Mouse (Mus musculus) layer of hippocampus, adult 18-20 months (tissue): ENCODE measurements around the gene Rasgrp1. TPM values are rescaled to one million over a fixed set of nuclear protein-coding genes. Genes with fewer than 3 reads are reported as not detected.
A peak's percentile ranks its signal among the peaks of the same experiment; 100 is the strongest.

Source experiments
- DNase-seq, 2 experiments: peaks; one replicate each; pipeline ENCODE4 v3.0.0; 2022; ENCODE audit warnings: low spot score in 2 of 2
- long read RNA-seq: library from polyadenylated mRNA; stranded (forward); transcript quantifications from one replicate; pipeline ENCODE4 v2.0.0, GENCODE M21; 2021
- total RNA-seq, 2 experiments: library from RNA; stranded (reverse); gene quantifications; 2 replicates each; pipeline ENCODE4 v1.2.3; 2021

The Rasgrp1 gene
- 100 to 1,000 TPM; 368 to 401 TPM for total RNA-seq
- long read RNA-seq, full-length matches to known transcripts, result 552 of 653 reads
- long read RNA-seq, partial matches to known transcripts, result 78 of 653 reads
- long read RNA-seq, other reads (novel, unspliced or antisense), result 23 of 653 reads

DNA sequence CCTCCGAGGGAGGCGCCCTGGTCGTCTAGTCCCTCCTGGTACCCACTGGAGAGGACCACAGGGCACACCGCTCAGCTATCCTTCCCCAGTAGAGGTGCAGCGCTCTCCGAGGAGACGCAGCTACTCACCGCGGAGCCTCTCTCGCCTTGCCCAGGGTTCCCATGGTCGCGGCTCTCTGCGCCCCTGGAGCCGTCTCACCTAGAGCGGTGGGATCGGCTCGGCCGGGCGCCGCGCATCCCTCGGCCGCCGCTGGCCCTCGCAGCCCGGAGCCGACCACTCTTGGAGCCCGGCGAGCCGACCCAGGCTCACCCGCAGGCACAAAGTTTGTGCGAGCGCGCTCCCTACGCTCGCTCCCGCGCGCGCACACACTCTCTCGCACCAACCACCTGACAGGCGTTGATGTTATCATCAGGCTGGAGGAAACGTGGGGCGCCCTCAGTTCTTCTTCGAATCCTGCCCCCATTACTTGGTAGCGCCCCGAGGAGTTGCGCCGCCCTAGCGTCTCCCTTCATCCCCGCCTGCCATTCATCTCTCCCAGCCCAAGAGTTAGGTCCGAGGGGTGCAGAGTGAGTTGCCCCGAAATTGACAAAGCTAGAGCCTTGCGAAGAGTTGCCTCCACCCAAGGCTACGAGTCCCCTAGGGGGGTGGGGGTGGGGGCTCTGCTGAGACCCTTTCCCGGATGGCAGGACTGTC, at the start of gene Rasgrp1:
Gene Rasgrp1 (minus strand): TSS at position 455 of the 693 bp plus-strand sequence.
- DNase-seq, result peak; percentile 68 to 72

DNA sequence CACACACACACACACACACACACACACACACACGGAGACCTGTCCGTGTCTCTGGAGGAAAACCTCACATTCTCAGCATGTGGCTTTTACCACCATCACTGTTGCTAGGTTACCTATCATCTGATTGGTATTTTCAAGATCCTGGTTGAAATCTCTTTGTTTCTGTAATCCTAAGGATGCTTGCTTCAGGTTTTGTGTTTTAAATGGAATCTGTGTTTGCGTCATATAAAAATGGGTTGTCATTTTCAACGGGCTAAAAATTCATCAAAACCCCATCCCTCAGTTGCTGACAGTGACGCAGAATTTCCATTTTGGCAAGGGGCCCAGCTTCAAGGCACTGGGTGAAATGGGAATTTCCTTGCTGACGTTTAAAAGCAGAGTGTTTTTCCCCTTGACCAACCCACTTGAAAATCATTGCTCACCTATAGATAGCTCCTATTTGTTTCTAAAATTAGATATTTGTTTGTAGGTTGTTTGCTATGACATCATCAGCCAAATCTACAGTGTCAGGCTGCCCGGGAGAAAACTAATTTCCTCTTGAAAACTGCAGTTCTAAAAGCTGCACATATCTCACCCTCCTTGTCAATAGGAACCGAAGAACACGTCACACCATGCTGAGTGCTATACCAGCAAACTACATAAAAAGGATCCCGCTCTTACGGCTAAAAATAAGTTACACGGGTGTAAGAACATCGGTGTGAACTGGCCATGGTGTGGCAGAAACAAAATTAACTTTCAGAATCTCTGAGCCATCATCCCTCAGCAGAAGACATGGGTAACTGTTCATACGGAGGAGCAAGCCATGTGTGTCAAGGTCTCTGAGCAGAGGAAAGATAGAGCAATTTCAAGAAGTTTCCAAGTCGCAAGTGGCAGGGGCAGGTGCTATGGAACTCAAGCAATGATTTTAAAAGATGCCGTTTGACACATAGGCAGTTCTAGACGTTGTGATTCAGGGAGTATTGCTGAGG, 47.4 kb upstream of the Rasgrp1 start:
- DNase-seq, result peak in 1 of 2 experiments; percentile 63

DNA sequence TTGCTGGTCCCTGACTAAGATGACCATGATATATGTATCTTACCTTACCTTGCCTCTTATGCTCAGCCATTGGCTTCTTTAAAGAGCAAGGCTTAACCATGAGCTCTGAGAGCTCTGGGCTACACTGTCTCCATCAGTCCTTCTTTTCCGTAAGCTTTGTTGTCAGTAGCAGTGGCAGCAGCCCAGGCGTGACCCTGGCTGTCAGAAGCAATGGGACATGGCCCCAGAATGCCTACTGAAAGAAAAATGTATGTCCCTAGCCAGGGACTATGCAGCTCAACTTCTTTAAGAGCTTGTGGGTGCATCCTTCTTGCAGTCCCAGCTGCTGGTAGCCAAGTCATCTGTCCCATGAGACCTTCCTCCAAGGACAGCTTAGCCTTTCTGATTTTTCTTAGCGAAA, 46.7 kb upstream of the Rasgrp1 start:
- no peak for DNase-seq

DNA sequence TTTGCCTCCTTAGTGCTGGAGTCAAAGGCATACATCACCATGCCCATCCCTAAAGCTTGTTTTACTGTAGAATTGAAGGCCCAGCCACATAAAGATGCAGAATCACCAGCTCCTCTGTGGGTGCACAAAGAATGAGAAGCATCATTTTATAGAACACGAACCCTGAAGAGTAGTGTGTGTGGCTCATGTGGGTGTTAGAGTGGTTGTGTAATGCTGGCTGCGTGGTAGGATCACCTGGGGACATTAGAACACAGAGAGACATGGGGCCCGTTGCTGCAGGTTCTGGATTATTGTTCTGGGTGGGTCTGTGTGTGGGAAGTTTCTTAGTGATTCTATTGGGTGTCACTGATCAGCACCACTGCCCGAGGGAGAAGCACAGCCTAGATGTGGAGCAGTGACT, 45.3 kb upstream of the Rasgrp1 start:
- peak in 1 of 2 experiments; percentile 24 for DNase-seq

DNA sequence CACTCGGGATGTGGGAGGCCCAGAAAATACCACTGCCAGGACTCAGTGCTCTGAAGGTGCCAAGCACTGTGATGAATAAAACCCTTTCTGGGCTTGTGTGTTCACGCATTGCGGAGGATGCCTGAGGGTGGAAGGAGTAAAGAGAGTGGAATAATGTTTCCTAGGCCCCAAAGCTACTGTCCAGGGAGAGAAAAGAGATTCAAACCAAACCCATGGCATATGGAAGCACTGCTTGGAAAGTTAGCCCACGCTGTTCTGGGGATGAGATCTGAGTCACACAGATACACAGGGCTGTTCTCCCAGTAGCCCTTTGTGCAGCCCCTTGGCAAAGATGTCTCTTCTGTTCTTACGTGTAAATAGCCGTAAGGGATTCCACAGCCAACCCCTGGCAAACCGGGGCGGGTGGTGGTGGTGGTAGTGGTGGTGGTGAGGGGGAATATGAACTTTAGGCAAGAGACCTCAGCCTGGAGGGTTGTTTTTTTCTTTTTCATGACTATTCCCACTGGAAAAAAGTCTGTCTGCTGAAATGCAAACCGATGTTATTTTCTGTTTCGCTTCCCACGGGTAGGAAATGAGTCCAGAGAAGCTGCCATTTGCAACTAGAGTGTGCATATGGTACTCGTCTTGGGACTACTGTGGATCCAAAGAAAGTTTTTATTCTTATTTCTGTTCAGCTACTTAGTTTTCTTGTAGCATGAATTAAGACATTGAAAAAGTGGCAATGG, 44.3 kb upstream of the Rasgrp1 start:
- DNase-seq, result peak; percentile 63 to 83

DNA sequence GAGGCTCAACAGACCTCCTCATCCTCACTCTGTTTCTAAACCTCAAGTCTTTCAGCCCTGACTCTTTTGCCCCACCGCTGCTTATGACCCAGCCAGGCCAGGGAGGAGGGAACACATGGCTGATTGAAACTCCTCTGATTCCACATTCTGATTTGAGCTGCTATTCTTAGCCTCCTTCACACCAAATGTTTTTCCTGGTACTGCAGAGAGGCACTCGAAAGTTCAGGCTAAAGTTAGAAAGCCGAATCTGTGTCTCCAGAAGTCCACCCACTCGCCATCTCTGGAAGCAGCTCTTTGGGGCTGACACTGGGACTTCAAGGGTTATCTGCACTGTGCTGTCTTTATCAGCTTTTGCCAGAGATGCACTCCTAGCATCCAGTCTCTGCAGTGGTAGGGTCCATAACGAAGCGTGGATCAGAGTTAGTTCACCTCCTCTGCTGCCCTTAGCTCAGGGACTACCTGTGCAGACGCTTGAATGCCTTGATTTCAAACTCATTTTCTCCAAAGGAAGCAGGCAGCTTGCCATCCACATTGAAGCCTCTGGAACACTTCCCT, 43.3 kb upstream of the Rasgrp1 start:
- peak in 1 of 2 experiments; percentile 76 for DNase-seq

DNA sequence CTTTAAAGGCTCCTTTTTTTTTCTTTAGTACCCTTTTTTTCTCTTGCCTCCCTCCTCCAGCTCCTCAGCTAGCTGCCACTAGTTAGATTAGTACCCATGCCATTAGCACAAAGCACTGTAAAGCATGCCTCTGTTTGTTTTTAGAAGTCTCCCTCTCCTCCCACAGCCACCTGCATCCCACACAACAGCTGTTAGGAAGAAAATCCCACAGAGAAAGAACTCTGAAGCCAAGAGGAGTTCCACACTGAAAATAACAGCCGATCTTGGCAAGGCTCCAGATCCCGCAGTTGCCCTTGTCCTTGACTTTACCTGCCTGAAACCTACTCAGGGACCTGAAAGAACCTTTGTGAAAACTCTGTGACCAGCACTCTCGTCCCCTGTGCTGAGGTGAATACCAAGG, 38.5 kb upstream of the Rasgrp1 start:
- DNase-seq, result peak; percentile 47 to 77

DNA sequence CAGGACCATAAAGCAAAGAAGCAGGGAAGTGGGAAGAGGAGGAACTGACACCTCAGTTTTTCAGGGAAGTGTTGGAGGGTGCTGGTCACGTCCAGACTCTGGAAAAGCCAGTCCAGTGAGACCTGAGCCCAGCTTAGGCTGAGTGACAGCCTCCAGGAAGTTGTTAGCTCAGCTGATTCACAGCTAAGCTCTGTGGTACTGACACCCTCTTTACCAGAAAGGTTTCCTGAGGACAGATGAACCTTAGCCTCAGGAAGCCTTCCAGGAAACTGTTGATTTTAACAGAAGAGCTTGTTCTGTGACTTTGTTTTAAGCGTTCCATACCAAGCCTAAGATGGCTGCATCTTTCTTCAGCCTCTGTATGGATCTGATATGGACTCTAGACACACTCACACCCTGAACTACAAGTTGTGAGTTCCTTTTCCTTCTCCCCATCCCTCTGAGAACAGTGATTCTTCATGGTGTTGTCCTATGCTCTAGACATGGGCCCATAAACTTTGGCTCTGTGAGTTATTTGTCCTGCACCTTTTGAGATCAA, 31.6 kb upstream of the Rasgrp1 start:
- DNase-seq, result no peak

DNA sequence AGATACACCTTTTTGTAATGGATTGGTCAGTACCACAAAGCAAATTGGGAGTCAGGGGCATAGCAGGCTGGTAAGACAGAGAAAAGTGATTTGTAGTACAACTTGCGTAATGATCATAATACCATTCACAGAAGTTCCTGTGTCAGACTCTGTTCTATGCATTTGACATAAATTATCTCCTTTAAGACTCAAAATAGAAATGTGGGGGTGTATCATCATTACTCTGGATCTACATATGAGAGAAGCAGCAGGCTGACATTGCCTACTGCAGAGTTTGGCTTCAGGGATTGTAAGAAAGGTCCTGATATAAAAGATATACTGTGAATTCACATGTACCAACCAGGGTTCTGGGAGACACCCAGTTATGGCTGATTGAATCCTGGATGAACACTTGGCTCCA, 28.9 kb upstream of the Rasgrp1 start:
- DNase-seq, result no peak

DNA sequence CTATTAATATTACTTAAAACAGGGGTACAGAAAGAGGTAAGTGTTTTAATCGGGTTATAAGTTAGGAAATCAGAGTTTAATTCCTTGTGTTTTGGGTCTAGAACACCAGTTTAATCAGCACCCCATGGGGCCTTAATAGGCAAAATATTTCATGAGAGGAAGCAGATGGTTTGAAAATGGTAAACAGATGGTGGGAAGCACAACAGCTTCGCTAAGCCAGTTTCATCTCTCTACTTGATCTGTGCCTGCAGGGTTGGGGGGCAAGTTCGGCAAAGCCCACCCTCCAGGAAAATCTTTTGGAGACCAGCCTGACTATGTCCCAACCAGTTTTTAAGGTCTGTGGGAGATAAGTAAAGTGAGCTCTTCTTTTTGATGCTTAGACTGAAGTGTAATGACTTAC, 23.7 kb upstream of the Rasgrp1 start:
- DNase-seq, result peak in 1 of 2 experiments; percentile 73

DNA sequence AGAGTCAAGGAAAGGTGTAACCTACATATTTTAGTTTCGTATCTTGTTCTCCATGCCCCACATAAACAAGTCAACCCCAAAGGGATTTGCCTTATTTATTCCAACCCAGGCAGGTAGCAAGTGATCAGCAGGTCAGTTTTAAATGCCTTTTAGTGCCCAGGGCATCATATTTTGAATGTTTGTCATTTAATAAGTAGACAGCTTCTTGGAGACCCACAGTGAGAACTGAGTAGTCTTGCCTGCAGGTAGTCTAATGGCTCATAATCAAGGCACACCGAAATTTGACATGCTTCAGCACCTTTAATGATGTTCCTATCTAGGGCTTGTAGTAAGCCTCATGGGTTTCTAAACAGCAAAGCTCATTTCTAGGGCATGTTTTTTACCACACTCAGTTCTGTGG, 21.3 kb upstream of the Rasgrp1 start:
- DNase-seq, result no peak

DNA sequence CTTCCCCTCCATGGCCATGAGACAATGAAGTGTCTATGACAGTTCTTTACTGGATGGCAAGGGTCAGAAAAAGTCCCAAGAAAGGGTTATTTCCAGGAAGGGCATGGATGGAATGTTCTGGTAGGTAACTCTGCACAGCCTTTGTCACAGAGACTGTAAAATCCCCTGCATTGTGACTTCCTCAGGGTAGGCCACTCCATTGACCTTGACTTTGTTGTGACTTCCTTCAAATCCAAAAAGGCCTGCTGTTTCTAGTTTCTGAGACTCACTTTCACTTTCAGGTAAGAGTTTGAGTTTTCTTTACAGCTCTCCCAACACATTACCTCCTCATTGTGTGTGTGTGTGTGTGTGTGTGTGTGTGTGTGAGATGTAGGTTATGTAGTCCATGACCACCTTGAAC, 15.1 kb upstream of the Rasgrp1 start:
- DNase-seq, result no peak

DNA sequence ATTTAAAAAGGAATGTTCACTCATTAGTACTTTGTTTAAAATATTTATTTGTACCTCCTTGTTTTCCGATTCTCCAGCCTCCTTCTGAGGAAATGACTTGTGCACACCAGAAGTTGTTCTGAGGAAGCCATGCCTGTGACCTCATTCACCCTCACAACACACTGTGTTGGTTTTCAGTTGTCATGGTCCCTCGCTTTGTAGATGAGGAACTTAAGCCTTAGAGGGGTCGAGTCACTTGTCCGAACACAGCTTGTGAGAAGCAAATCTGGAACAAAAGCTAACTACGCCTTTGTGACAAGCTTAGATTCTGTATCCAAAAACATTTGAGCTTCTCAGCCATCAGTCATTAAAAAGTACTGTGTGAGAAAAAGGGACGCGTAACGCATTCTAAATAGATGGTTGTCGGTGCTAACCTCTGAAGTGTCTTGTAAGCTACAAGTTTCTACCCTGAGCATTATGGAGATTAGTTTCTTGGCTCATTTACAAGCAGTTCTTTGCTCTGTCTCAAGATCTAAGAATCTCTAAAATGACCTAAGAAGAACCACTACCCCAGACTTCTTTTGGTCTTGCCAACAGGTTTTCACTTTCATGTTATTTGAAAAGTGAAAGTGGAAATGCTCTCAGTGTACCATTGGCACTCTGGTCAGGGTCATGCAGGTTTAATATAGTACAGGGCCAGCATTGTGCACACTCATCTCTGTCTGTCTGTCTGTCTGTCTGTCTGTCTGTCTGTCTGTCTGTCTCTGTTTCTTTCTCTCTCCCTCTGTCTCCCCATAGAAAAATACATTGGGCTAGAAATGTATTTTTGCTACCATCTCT, 9.7 kb upstream of the Rasgrp1 start:
- DNase-seq, result no peak

DNA sequence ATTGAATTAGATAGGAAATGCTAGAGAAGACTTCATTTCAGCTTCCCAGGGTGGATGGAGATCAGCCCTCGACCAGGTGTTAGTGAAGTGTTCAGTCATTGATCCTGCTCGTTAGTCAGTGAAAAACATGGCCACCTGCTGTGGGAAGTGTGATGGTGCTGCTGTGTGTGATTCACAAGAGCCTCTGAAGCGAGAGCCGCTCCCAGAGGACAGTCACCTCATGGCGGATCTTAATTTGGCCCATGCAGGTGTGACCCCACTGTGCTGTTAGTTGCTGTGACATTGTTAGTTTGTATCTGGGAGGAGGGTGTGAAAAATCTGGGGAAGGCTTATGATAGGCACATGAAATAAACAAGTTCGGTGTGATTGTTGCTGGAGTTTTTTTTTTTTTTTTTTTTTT, 7.3 kb upstream of the Rasgrp1 start:
- no peak for DNase-seq

DNA sequence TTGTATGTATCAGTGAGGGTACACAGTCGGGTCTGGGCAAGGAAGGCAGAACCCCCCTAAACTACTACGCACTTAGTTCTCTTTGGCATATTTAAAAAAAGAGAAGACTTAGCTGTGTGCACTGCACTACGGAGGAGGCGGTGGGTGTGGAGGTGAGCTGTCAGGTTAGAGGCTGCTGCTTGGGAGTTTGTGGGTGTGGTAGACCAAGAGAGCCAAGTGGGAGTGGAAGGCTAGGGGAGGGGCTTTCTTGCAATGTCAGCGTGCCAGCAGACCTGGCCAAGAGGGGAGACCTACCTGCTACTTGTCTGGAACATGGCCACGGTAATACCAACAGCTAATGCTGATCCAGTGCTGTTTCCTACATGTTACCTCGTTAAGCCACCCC, 431 bp upstream of the Rasgrp1 start:
- DNase-seq, result no peak

DNA sequence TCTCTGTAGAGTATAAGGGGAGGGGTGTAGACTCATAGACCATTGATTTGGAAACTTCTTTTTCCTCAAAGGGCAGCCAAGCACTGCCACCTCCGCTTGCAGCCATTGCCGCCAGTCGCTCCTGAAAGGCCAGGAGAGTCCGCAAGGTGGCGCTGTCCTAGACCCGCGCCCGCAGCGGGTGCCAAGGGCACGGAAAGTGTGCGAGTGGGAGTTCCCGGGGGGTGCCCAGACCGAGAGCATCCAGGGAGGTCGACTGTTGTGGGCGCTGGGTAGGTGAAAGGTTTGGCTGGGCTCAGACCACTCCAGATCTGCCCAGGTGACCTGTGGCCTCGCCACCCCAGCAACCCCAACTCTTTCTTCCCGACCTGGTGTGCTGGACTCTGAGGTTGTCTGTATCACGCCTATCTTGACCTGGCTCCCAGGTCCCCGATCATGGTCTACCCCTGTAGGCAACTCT, 683 bp downstream of the Rasgrp1 start:
- DNase-seq, result peak; percentile 74 to 83

DNA sequence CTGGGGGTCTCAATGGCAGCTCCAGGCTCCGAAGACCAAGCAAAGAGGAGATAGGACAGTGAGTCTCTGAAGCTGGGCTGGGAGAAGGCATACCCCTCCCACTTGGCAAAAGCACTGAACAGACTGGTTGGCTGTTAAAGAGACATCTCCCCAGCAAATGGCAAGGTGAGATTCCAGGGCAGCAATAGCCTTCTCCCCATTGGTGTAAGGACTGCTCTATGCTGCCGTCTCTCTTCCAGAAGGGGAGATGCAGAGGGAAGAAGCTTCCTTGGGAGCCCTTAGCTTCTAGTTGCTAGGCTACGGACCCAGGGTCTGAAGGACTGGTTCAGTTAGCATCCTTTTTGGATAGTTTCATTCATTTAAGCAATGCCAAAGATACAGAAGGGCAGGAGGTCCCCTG, 4.3 kb downstream of the Rasgrp1 start:
- peak; percentile 29 to 56 for DNase-seq

DNA sequence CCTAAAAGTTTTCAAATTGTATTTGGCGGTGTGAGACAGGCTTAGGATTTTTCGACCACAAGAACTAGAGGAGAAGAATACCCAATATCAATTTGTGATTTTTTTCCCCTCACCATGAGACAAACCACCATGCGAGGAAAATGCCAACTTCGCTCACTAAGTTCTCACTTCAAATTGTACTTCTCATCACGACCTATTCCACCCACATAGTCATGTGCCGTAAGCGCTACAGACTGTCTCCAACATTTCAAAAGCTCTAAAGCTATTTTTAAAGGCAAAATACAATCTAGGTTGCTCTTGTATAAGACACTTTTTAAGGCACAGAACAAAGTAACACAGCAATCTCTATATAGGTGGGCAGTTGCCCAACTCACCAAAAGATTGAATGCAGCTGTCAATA, 4.9 kb downstream of the Rasgrp1 start:
- peak in 1 of 2 experiments; percentile 47 for DNase-seq

DNA sequence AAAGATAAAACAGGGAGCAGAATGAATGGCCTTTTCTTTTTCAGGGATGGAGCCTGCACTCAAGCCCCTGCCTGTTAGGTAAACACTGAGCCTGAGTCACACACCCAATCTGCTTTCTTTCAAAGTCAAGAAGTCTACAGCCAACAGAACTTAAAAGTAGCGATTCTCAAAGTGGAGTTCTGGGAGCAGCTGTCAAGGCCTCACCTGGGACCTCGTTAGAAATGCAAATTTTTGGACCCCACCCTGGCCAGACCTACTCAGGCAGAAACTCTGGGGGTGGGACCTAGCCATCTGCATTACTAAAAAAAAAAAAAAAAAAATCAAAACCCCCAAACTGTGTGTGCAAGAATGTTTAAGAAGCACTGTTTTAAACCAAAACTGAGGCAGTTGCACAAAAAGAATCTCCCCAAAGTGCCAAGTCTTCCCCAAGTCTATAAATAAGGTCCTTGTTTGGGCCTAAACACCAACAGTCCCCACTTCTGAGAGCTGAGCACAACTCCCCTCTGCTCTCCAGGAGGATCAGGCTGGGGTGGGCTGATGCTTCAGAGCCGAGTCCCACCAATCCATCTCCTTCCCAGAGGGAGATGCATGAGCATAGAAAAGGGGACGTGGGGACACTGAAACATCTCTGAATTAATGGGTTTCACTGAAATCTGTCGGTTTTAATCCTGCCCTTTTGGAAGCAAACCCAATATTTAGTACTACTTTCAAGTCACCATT, 5.7 kb downstream of the Rasgrp1 start:
- DNase-seq, result no peak
